Mouse (Mus musculus): Measurements from ENCODE around the gene Haus8. TPM values are rescaled to one million over a fixed set of nuclear protein-coding genes. Genes with fewer than 3 reads are reported as not detected.
"Not testable (repeated sequence)": the region's sequence is repeated elsewhere in the genome, so short reads cannot be mapped to it uniquely, and the experiment has no call there.

Gene Haus8
- polyA plus RNA-seq, 1 experiment from 2014 or later: 52.6 TPM

DNA sequence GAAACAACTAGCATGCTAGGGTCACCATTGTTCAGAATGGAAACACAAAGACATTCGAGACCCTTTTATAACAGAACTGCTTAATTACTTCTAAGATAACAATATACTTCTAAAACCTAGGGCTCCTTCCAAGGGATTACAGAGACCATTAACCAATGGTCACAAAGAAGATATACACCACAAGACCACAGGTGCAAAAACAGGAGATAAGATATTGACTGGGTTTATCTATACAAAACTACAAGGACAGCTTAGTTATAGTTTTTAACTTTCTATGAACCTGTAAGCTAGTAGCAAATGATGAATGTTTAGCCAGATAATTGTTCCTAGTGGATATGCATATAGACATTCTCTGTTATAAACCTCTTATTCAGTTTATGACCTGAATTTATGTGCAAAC, 30.1 kb upstream of the Haus8 start:
- no peak for ATAC-seq (ENCODE audit: low FRiP score)
- no peak overlapping the region for H3K4me2 ChIP-seq (replicated peaks)
- no peaks in the 10 kb centered on the region for H3K4me1 ChIP-seq
- peaks cover 25% of the 10 kb centered on the region for H3K36me3 ChIP-seq
- H3K27ac ChIP-seq: no peak overlapping the region
- WGBS: 97% methylated on average over 1 of the region's 1 CpGs
- 0 out of 2 replicates have a peak, but pooled peaks cover 4% of the 10 kb centered on the region for H3K9me3 ChIP-seq (replicated peaks)
- no peaks in the 10 kb centered on the region for H3K27me3 ChIP-seq
- no peak overlapping the region for H3K4me3 ChIP-seq
- H3K9ac ChIP-seq: no peak overlapping the region

DNA sequence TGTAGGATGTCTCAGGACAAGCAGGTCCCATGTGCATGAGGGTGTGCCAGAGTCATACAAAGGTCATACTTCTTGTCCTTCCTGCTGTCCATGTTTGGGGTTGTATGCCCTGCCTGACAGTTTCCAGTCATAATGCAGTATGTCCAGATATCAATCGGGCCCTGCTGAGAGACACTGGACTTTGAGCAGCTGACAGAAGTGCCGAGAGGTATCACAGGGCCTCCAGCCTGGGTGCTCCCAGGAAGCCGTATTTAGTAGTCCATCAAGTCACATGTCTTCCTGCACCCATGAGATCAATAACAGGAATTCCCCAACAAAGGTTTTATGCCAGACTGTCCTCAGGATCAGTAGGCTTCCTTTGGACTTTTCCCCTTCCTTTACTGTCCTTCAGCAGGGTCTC, 27.0 kb upstream of the Haus8 start:
- peaks cover 42% of the 10 kb centered on the region for H3K36me3 ChIP-seq
- H3K9ac ChIP-seq: no peak overlapping the region
- ATAC-seq (ENCODE audit: low FRiP score): no peak
- H3K4me3 ChIP-seq: no peak overlapping the region
- no peaks in the 10 kb centered on the region for H3K27me3 ChIP-seq
- 91% methylated on average over 3 of the region's 3 CpGs for WGBS
- H3K4me2 ChIP-seq (replicated peaks): no peak overlapping the region
- H3K9me3 ChIP-seq (replicated peaks): 0 out of 2 replicates have a peak, but pooled peaks cover 4% of the 10 kb centered on the region
- H3K27ac ChIP-seq: no peak overlapping the region
- no peaks in the 10 kb centered on the region for H3K4me1 ChIP-seq

DNA sequence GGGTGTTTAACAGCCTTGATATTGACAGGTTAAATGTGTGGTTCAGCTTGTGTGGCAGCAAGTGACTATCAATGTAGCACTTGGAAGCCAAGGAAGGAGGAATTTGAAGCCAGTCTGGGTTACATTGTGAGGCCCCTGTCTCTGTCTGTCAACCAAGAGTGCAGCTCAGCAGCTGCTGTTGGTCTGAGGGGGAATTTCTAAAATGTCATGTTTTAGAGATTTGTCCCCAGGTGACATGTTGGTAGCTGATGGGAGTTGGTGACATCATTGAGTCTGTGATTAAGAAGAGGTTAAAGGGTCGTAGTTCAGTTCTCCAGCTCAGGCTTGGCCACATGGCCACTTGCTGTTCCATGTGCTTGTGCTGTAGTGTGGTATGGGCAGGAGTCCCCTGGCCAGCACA, 24.7 kb upstream of the Haus8 start:
- WGBS: 90% methylated on average over 1 of the region's 1 CpGs
- Histone ChIP-seq H3K36me3 (peaks cover 39% of the 10 kb centered on the region), H3K9ac (no peak overlapping the region), H3K4me2 (replicated peaks) (no peak overlapping the region), H3K27ac (no peak overlapping the region), H3K9me3 (replicated peaks) (0 out of 2 replicates have a peak, but pooled peaks cover 3% of the 10 kb centered on the region), H3K4me3 (no peak overlapping the region), H3K4me1 (no peaks in the 10 kb centered on the region), H3K27me3 (no peaks in the 10 kb centered on the region)
- ATAC-seq (ENCODE audit: low FRiP score): no peak

DNA sequence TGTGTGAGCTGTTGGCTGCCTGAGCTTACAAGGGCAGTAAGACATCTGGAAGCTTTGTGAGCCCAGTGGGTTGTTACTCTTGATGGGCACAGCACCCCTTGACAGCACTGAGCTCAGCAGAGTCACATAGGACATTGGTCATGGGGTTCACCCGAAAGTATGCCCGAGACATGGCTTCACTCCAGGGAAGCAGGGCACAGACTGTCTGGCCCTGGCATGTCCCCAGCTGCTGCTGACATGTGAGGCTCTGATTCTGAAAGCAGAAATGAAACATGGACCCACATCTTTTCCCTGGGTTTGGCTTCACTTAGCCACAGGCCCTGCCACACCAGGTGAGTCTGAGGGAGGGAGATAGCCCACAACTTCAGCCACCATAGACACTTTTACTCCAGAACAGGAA, 24.1 kb upstream of the Haus8 start:
- no peak overlapping the region for H3K9ac ChIP-seq
- no peak for ATAC-seq (ENCODE audit: low FRiP score)
- no peaks in the 10 kb centered on the region for H3K27me3 ChIP-seq
- 97% methylated on average over 2 of the region's 2 CpGs for WGBS
- no peak overlapping the region for H3K27ac ChIP-seq
- H3K4me2 ChIP-seq (replicated peaks): no peak overlapping the region
- H3K36me3 ChIP-seq: peaks cover 36% of the 10 kb centered on the region
- no peak overlapping the region for H3K4me3 ChIP-seq
- no peaks in the 10 kb centered on the region for H3K4me1 ChIP-seq
- no peaks in the 10 kb centered on the region for H3K9me3 ChIP-seq (replicated peaks)

DNA sequence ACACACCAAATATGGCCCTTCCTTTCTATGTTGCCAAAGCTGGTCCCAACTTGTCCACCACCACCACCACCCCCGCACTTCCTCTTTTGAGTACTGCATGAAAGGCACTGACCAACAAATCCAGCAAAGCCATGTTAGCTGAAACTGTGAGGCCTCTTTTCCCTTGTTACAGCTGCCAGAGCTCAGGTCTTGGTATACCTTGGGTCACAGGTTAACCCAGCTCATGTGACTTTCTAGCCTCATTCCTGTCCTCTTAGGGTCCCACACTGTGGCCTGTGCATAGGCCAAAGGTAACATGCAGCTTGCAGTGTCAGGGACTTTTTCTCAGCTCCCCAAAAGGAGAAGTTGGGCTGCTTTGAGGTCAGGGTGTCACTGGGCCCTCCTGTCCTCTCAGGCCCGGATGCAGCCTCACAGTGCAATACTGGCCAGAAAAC, 23.5 kb upstream of the Haus8 start:
- Histone ChIP-seq H3K36me3 (peaks cover 40% of the 10 kb centered on the region), H3K27ac (no peak overlapping the region), H3K4me1 (no peaks in the 10 kb centered on the region), H3K4me3 (no peak overlapping the region), H3K9me3 (replicated peaks) (no peaks in the 10 kb centered on the region), H3K9ac (no peak overlapping the region), H3K27me3 (no peaks in the 10 kb centered on the region), H3K4me2 (replicated peaks) (no peak overlapping the region)
- WGBS: 93% methylated on average over 2 of the region's 2 CpGs
- no peak for ATAC-seq (ENCODE audit: low FRiP score)

DNA sequence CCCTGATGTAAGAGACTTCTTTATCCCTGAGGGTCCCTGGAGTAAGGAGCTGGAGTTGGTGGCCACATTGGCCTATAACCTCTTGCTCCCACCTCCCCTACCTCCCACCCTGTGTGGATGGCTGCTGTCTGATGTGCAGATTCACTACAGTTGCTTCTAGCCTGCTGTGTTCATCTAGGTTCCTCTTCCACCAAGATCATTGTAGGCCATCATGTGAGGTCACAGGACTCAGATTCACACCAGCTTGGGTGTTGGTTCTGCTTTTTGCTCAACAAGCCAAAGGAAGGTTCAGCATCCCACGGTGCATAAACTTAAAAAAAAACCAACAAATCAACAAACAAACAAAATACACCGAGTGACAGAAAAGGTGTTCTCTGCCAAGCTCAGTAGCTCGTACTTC, 21.2 kb upstream of the Haus8 start:
- WGBS: 95% methylated on average over 3 of the region's 3 CpGs

DNA sequence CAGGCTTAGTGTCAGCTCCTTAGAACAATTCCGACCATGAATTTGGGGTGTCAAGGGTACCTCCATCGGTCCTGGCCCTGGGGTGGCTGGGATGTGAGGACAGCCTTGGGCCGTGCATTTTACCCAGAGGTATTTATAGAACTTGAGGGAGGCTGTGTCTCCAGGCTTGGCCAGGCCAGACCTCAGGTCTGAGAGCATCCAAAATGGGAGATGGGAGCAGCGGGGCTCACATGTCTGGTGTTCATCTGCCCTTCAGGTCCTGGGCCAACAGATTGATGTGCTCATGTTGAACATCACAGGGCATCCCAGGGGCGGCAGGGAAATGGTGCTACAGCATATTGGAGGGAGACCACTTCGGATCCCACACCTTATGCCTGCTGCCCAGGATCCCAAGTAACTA, 18.6 kb upstream of the Haus8 start:
- no peaks in the 10 kb centered on the region for H3K4me1 ChIP-seq
- H3K9ac ChIP-seq: no peak overlapping the region
- ATAC-seq (ENCODE audit: low FRiP score): no peak
- no peak overlapping the region for H3K4me2 ChIP-seq (replicated peaks)
- no peak overlapping the region for H3K4me3 ChIP-seq
- H3K27me3 ChIP-seq: no peaks in the 10 kb centered on the region
- no peak overlapping the region for H3K27ac ChIP-seq
- 96% methylated on average over 6 of the region's 6 CpGs for WGBS
- H3K36me3 ChIP-seq: peaks cover 42% of the 10 kb centered on the region
- H3K9me3 ChIP-seq (replicated peaks): no peaks in the 10 kb centered on the region

More for the DNA sequence above, 21.2 kb upstream of the Haus8 start:
- not testable (repeated sequence) for H3K27me3 ChIP-seq; H3K4me1 ChIP-seq; H3K9ac ChIP-seq; ATAC-seq (ENCODE audit: low FRiP score); H3K4me2 ChIP-seq (replicated peaks); H3K9me3 ChIP-seq (replicated peaks); H3K27ac ChIP-seq; H3K4me3 ChIP-seq
- peaks cover 56% of the 10 kb centered on the region for H3K36me3 ChIP-seq

DNA sequence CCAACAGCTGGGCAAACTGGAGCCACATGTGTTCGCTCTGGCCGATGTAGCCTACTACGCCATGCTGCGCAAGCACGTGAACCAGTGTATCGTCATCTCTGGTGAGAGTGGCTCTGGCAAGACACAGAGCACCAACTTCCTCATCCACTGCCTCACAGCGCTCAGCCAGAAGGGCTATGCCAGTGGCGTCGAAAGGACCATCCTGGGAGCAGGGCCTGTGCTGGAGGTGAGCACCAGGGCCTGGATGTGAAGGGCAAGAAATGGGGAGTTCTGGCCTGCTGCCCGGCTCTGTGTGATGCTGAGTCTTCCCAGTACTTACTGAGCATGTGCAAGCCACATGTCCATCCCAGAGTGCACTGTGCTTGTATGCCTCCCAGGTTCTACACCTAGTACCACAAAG, 18.2 kb upstream of the Haus8 start:
- H3K9ac ChIP-seq: no peak overlapping the region
- ATAC-seq (ENCODE audit: low FRiP score): no peak
- H3K36me3 ChIP-seq: peaks cover 42% of the 10 kb centered on the region

DNA sequence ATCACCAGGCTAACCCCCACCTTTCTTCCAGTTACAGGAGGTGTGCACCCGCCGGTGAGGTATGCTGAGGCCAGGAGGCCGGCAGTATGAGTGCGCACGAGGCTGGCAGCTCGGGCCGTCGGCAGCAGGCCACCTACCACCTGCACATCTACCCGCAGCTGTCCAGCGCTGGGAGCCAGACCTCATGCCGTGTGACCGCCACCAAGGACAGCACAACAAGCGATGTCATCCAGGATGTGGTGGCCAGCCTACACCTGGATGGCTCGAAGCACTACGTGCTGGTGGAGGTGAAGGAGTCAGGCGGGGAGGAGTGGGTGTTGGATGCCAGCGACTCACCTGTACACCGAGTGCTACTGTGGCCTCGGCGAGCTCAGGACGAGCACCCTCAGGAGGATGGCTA, 17.5 kb upstream of the Haus8 start:
- Histone ChIP-seq H3K9me3 (replicated peaks) (no peaks in the 10 kb centered on the region), H3K4me1 (no peaks in the 10 kb centered on the region), H3K4me3 (no peak overlapping the region), H3K4me2 (replicated peaks) (no peak overlapping the region), H3K36me3 (peaks cover 38% of the 10 kb centered on the region), H3K9ac (no peak overlapping the region), H3K27me3 (no peaks in the 10 kb centered on the region), H3K27ac (no peak overlapping the region)
- no peak for ATAC-seq (ENCODE audit: low FRiP score)
- 96% methylated on average over 21 of the region's 21 CpGs for WGBS

More for the DNA sequence above, 18.2 kb upstream of the Haus8 start:
- no peak overlapping the region for H3K27ac ChIP-seq
- H3K4me2 ChIP-seq (replicated peaks): no peak overlapping the region
- H3K4me1 ChIP-seq: no peaks in the 10 kb centered on the region
- no peaks in the 10 kb centered on the region for H3K9me3 ChIP-seq (replicated peaks)
- WGBS: 95% methylated on average over 10 of the region's 10 CpGs
- no peaks in the 10 kb centered on the region for H3K27me3 ChIP-seq
- H3K4me3 ChIP-seq: no peak overlapping the region

DNA sequence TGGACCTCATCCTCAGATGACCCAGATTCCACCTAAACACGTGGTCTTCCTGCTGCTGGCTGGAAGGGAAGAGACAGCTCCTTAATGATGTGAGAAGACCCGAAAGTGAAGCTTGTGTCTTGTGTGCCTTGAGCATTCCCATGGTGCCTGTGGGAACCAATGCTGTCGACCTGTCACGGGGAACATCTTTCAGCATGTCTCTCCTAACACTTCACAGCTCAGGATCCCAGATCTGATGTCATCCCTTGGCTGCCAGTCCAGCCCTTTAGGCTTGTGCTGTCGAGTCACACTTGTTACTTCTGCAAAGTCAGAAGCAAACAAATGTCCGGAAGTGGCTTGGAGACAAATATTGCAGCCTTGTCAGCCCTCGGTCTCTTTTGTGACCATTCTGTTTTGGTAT, 16.4 kb upstream of the Haus8 start:
- H3K4me1 ChIP-seq: no peaks in the 10 kb centered on the region
- H3K9me3 ChIP-seq (replicated peaks): no peaks in the 10 kb centered on the region
- H3K4me3 ChIP-seq: no peak overlapping the region
- H3K9ac ChIP-seq: no peak overlapping the region
- H3K27me3 ChIP-seq: no peaks in the 10 kb centered on the region
- no peak overlapping the region for H3K27ac ChIP-seq
- peaks cover 29% of the 10 kb centered on the region for H3K36me3 ChIP-seq
- ATAC-seq (ENCODE audit: low FRiP score): no peak
- no peak overlapping the region for H3K4me2 ChIP-seq (replicated peaks)
- 93% methylated on average over 7 of the region's 7 CpGs for WGBS

DNA sequence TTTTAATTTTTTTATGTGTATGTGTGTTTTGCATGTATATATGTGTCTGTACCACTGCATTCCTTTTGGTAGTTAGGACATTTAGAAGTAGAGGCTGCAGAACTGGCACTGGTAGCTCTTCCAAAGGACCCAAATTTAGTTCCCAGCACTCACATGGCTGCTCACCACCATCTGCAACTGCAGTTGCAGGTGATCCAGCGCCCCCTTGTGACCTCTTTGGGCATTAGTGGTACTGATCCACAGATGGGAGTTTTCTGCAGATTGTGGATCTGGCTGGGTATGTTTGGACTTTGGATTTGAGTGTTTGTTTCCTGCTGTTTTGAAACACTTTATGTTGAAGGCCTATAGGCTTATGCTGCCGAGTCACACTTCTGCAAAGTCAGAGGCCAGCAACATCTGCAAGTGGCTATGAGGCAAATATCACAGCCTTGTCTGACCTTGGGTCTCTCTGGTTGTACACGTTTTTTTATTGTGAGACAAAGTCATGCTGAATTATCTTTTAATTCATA, 15.8 kb upstream of the Haus8 start:
- no peak overlapping the region for H3K27ac ChIP-seq
- ATAC-seq (ENCODE audit: low FRiP score): no peak
- H3K9ac ChIP-seq: no peak overlapping the region
- 68% methylated on average over 3 of the region's 3 CpGs for WGBS
- no peak overlapping the region for H3K4me2 ChIP-seq (replicated peaks)
- no peaks in the 10 kb centered on the region for H3K4me1 ChIP-seq
- no peak overlapping the region for H3K4me3 ChIP-seq
- no peaks in the 10 kb centered on the region for H3K27me3 ChIP-seq
- no peaks in the 10 kb centered on the region for H3K9me3 ChIP-seq (replicated peaks)
- peaks cover 29% of the 10 kb centered on the region for H3K36me3 ChIP-seq

DNA sequence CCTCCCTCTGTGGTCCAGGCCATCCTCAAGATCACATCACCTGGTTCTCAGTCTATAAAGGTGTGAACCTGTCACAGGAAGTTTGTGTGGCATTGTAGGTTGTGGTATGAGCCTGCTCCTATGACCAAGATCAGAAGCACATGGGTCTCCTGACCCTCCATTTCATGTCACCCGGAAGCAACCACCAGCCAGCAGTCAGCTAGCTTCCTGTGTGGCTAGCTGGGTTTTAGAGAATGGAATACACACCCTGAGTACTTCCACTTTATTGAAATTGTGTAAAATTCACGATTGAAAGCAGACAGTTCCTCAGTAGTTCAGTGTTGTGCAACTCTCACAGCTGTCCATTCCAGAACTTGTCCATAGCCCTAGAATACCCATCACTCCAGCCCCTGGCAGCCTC, 13.5 kb upstream of the Haus8 start:
- not testable (repeated sequence) for H3K4me3 ChIP-seq; H3K27me3 ChIP-seq; H3K4me2 ChIP-seq (replicated peaks); H3K4me1 ChIP-seq; ATAC-seq (ENCODE audit: low FRiP score); H3K27ac ChIP-seq; H3K9ac ChIP-seq; H3K9me3 ChIP-seq (replicated peaks)
- 83% methylated on average over 2 of the region's 2 CpGs for WGBS
- peaks cover 17% of the 10 kb centered on the region for H3K36me3 ChIP-seq

DNA sequence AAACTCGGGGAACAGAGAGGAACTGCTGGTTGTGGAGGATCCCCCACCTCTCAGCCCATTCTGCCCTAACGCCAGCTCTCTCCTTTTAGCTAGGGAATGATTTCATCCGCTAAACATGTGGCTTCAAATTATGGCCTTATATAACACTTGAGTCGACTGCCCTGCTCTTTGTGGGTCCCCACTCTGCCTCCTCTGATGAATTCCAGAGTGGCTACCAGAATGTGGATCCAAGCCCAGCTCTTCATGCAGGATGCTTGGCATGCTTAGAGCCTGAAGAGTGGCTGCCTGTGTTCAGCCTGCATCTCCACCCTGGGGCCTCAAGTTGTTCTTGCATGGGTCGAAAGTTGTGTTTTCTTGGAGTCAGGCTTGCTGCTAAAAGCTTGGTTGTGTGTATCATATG, 9.9 kb upstream of the Haus8 start:
- Histone ChIP-seq H3K4me1 (no peaks in the 10 kb centered on the region), H3K4me2 (replicated peaks) (no peak overlapping the region), H3K36me3 (no peaks in the 10 kb centered on the region; the same call in 1 of the 2 replicates), H3K4me3 (no peak overlapping the region), H3K27me3 (no peaks in the 10 kb centered on the region), H3K27ac (no peak overlapping the region), H3K9ac (no peak overlapping the region), H3K9me3 (replicated peaks) (no peaks in the 10 kb centered on the region)
- 86% methylated on average over 5 of the region's 5 CpGs for WGBS
- ATAC-seq (ENCODE audit: low FRiP score): no peak

Data from hindbrain, embryonic 12.5 days (tissue).